Mouse (Mus musculus) natural killer cell, adult 2 months (primary cell): ENCODE results near the gene Cd276.

Experiments
- DNase-seq, 2 experiments: peaks; one replicate each; pipeline ENCODE4 v3.0.0; 2022; ENCODE audit warnings: low spot score in 2 of 2

Cd276 gene

DNA sequence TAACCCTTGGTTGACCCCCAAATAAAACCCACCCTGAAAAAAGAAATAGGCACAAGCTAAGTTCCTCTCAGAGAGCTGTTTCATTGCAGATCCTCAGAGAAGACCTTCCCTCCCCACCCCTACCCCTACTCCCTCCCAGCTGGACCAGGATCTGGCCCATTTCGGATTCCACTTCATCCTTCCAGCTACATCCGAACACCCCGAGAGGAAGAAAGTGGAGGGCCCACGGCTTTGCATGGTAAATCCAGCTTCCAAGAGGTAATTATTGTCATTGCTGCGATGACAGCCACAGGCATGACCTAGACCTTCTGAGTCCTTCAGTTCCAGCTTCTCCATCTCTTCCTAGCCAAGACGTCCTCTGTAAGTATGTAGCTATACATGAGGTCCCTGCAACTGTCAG, 4.3 kb downstream of the Cd276 start:
- DNase-seq: no peak

- DNase-seq: no peak
Observed at GRCm38 (mm10) chr9:58549694-58550093, 5.5 kb downstream of the Cd276 start.

DNA sequence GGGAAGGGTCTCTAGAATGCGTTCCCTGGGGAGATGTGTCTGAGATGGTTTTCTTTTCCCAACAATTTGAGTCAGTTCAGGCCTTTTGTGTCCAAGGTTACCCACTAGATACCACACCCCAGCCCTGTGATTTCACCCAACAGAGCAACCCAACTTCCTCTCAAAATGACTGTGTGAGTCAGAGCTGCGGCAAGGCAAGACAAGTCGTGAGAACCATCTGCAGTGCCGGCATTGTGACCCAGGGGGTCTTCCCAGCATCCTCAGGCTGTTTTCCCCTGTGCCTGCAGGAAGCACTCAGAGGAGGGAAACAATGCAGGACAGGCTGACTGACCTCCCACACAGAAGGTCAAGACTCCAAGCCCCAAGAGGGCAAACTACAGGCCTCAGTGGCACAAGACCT, 6.3 kb downstream of the Cd276 start:
- no peak for DNase-seq

GRCm38 (mm10) chr9:58546630-58547360, 8.4 kb downstream of the Cd276 start:
- DNase-seq: no peak

DNA sequence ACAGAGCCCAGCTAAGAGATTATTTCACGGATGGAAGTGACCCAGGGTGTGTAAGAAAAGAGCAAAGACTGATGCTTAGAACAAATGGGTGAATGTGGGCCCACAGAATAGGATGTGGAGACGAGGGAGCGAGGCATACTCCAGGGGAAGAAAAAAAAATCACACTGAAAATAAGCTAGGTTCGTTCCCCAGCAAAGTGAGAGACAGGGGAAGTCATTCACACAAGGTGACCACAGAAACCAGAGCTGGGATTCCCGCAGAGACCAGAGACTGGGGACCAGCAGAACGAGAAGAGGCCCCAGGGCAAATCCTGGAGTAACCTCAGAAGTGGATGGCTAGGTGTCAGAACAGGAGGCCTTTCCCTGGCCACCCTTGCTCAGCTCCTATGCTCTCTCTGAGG, 9.8 kb downstream of the Cd276 start:
- DNase-seq: no peak

- no peak for DNase-seq
Observed at GRCm38 (mm10) chr9:58544879-58545324, 10.3 kb downstream of the Cd276 start.

DNA sequence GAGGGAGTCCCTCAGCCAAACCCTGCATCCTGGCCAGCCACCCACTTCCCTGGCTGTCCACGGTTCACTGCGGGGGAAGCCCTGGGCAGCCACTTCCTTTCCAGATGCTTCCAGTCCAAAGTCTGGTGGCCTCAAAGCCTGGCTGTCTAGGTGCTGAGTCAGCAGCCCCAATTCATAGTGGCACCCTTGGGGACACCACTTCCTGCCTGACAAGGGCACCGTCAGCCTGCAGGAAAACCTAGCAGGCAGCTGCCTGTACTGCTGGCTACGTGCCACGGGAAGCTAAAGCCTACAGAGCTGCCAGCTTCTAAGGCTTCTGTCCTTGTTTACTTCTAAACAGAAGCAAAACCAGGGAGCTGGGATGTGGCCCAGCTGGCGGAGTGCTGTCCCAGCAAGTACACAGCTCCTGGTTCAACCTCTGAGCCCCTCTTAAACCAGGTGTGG, 13.3 kb downstream of the Cd276 start:
- peak; percentile 31 to 39 for DNase-seq

DNA sequence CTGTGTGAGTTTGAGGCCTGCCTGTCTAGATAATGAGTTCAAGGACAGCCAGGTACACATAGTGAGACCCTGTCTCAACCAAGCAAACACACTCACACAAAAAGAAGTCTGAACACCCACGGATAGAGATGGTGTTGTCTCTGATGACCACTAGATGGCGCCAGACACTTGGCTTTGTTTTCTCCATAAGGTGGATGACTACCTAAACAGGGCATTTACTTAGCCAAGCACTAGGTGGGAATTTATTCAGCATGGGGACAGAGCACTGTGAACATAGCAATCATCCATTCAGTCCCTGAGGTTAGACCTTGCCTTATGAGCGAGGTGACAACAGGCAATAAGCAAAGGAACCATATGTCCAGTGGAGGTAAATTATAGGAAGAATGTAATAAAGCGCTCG, 15.4 kb downstream of the Cd276 start:
- DNase-seq: peak; percentile 43 to 58

- no peak for DNase-seq
Observed at GRCm38 (mm10) chr9:58537774-58538173, 17.5 kb downstream of the Cd276 start.

- DNase-seq: peak in 1 of 2 experiments; percentile 26
Observed at GRCm38 (mm10) chr9:58535447-58536134, 19.6 kb downstream of the Cd276 start.

GRCm38 (mm10) chr9:58534766-58535165, 20.5 kb downstream of the Cd276 start:
- DNase-seq: peak; percentile 20 to 49

DNA sequence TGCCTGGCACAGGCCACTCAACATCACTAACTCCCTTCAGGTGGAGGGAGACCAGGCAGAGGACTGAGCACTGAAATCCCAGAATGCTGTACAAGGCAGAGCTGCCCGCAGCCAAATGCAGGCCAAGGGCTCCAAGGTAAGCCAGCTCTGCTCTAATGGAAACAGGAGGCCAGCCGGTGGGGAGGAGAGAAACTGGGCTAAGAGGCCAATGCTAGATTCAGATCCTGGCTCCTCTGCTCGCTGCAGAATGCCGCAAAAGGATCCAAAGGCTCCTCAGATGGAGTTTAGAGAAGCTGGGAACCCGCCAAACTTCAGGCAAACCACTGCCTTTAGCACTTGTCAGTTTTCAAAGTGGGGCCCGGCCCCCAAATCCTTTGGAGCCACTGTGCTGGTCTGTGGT, 21.9 kb downstream of the Cd276 start:
- DNase-seq: no peak

DNA sequence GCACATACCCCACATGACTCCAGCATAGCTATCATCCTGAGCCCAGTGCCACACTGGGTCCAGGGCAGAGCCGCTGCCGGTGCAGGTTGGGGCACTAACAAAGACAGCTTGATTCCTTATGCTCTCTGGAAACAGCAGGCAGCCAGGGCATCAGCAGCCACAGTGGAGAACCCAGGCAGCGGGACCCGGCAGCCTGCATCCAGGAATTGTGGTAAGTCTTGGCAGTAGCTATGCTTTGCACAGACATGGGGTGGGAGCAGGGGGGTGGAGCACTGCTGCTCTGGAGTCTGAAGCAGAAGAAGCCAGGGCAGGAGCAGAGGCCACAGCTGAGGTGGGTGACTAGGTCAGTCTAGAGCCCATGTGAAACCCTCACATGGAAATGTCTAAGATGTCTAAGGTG, 23.0 kb downstream of the Cd276 start:
- DNase-seq: no peak

GRCm38 (mm10) chr9:58530407-58530806, 24.8 kb downstream of the Cd276 start:
- no peak for DNase-seq

DNA sequence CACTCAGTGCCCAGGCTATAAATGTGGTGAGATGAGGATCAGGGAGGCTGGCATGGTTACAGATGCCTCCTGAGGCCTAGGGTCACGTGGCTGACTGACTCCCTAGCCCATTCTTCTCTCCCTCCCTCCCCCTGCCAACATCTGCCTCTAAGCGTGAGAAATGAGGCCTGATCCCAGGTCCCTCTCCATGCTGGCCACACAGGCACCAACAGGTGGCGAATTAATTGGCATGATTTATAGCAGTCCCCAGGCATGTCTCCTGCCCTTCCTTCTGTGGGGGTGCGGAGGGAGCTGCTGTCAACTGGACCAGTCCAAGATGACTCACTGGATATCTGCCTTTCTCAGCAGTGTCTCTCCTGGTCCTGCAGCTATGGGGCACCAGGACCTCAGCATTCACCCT, 27.4 kb downstream of the Cd276 start:
- no peak for DNase-seq

DNA sequence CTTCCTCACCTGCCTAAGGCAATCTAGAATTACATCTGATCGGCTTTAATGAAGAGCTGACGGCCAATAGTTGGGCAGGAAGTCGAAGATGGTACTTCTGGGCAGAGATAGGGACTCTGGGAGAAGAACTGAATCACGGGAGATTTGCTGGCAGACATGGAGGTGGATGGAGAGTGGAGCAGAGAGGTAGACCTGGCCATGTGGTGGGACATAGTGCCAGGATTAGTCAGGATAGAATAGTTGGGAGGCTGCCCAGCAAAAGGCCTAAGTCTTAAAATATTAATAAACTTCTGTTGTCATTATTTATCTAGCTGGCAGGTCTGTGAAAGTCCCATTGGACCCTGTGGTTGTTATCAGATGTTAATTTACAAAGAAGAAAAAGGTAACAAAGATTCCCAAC, 30.1 kb downstream of the Cd276 start:
- no peak for DNase-seq

DNA sequence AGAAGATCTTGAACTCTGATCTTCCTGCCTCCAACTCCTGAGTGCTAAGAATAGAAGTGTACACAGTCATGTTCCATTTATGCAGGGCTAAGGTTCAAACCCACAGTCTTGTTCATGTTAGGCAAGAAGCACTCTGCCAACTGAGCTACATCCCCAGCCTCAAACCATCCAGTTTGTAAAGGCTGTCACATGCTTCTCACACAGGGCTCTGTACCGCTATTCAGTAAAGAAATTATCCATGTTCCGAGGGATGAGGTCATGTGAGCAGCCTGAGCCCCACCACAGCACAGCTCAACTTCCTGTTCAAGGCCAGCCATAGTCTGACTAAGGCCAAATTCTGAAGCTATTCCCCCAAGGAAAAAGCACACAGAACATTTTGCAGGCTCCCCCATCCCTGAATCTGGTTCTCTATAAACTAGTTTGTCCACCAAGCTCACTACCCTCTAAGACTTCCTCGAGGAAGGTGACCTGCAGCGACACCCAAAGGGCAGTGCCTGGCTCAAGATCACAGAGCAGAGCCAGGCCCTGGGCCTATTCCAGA, 33.3 kb downstream of the Cd276 start:
- no peak for DNase-seq

DNA sequence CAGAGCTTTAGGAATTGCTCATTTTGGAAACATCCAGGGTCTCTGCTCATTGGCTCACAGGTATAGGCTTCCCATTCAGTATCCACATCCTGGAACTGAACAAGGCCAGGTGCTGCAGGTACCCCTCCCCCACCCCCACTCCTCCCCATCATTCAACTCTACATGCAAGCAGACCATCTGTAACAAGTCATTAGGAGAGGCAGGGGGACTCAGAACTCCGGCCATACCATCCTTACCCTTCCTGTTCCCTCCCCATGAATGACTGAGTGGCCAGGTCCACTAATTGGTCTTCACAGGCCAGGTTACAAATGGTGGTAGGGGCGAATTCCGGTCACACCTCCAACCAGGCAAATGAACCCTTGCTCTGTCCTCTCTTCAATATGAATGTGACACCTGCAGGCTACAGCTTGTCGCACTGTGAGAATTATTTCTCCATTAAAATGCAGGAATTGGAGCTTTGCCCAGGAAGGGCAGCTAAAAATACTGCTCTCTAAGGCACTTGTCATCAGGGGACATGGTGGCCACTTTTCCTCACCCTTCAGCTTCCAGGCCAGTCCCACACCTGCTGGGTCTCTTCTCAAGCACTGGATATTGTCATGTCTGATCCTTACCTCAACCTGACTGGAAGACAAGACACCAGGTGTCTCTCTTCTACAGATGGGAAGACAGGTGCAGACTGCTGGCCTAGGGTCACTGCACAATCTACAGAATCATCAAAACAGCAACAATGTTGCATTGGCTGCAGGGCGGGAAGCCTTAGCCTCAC, 34.2 kb downstream of the Cd276 start:
- no peak for DNase-seq

DNA sequence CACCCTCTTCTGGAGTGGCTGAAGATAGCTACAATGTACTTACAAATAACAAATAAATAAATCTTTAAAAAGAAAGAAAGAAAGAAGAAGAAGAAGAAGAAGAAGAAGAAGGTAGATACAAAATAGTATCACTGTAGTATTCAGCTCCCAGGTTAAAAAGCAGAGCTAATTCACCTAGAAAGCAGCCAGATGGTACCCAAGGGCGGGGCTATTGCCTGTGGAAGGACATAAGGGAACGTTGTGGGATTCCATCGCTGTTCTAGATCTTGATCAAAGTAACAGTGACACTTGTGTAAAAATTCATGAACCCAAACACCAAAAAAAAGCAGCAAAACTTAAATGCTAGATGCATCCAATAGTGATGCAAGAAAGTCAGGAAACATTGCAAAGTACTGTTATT, 35.3 kb downstream of the Cd276 start:
- DNase-seq: no peak

GRCm38 (mm10) chr9:58517866-58518750, 37.1 kb downstream of the Cd276 start:
- no peak for DNase-seq

GRCm38 (mm10) chr9:58516480-58516879, 38.8 kb downstream of the Cd276 start:
- no peak for DNase-seq
